Mouse (Mus musculus): ENCODE measurements at regions not wholly inside any gene's neighbourhood (a gene's known extent, or its start where the extent isn't known, plus 50 kb on each side); places are given as distances from the start of the nearest gene placed in this dataset.

- DNase-seq (ENCODE audit: low read depth) = no peak
These were observed 87.6 kb upstream of the Cpeb4 start for GRCm38 (mm10) chr11:31784332-31784901.

- DNase-seq (ENCODE audit: low read depth) = no peak
These were observed 86.9 kb upstream of the Cpeb4 start for GRCm38 (mm10) chr11:31785160-31785559.

- no peak for DNase-seq (ENCODE audit: low read depth)
These were observed 84.6 kb upstream of the Cpeb4 start for GRCm38 (mm10) chr11:31787376-31787775.

GRCm38 (mm10) chr11:31787917-31788703 lies 83.9 kb upstream of the Cpeb4 start:
- no peak for DNase-seq (ENCODE audit: low read depth)

- no peak for DNase-seq (ENCODE audit: low read depth)
These were observed 82.0 kb upstream of the Cpeb4 start for GRCm38 (mm10) chr11:31789967-31790366.

GRCm38 (mm10) chr11:31791264-31791663 lies 80.7 kb upstream of the Cpeb4 start:
- DNase-seq (ENCODE audit: low read depth) = no peak

- DNase-seq (ENCODE audit: low read depth) = no peak
These were observed 76.9 kb upstream of the Cpeb4 start for GRCm38 (mm10) chr11:31795084-31795483.

GRCm38 (mm10) chr11:31796245-31796644 lies 75.8 kb upstream of the Cpeb4 start:
- peak; percentile 87 for DNase-seq (ENCODE audit: low read depth)

- no peak for DNase-seq (ENCODE audit: low read depth)
These were observed 70.4 kb upstream of the Cpeb4 start for GRCm38 (mm10) chr11:31801575-31801974.

GRCm38 (mm10) chr11:31803319-31803891 lies 68.6 kb upstream of the Cpeb4 start:
- peak; percentile 77 for DNase-seq (ENCODE audit: low read depth)

GRCm38 (mm10) chr11:31804518-31804917 lies 67.5 kb upstream of the Cpeb4 start:
- no peak for DNase-seq (ENCODE audit: low read depth)

GRCm38 (mm10) chr11:31807461-31808215 lies 64.4 kb upstream of the Cpeb4 start:
- DNase-seq (ENCODE audit: low read depth) = peak; percentile 42

GRCm38 (mm10) chr11:31808216-31808838 lies 63.7 kb upstream of the Cpeb4 start:
- DNase-seq (ENCODE audit: low read depth) = peak; percentile 64

- DNase-seq (ENCODE audit: low read depth) = no peak
These were observed 61.8 kb upstream of the Cpeb4 start for GRCm38 (mm10) chr11:31810011-31810786.

- peak; percentile 82 for DNase-seq (ENCODE audit: low read depth)
These were observed 59.8 kb upstream of the Cpeb4 start for GRCm38 (mm10) chr11:31812215-31812614.

- DNase-seq (ENCODE audit: low read depth) = no peak
These were observed 57.4 kb upstream of the Cpeb4 start for GRCm38 (mm10) chr11:31814616-31815015.

GRCm38 (mm10) chr11:31815855-31816488 lies 56.0 kb upstream of the Cpeb4 start:
- no peak for DNase-seq (ENCODE audit: low read depth)

GRCm38 (mm10) chr11:31818032-31818431 lies 54.0 kb upstream of the Cpeb4 start:
- no peak for DNase-seq (ENCODE audit: low read depth)

GRCm38 (mm10) chr11:31819964-31820363 lies 52.0 kb upstream of the Cpeb4 start:
- no peak for DNase-seq (ENCODE audit: low read depth)

- DNase-seq (ENCODE audit: low read depth) = peak; percentile 77
These were observed 50.3 kb upstream of the Cpeb4 start for GRCm38 (mm10) chr11:31821479-31822411.
